Mouse (Mus musculus) kidney, adult 2 months (tissue): ENCODE data around the gene Arhgef28.

ENCODE experiments used
- CTCF ChIP-seq: fragments of 200-500 bp; conservative IDR thresholded peaks from 2 replicates; pipeline ENCODE4 v1.5.1; 2011; ENCODE audit warnings: low read depth, mild to moderate bottlenecking, control low read depth, low read length, moderate library complexity, mixed read lengths; ENCODE audit not compliant: insufficient read depth, insufficient read length
- POLR2A ChIP-seq: fragments of 200-500 bp; IDR thresholded peaks from one replicate; pipeline ENCODE4 v1.6.1; 2011; ENCODE audit warnings: low read depth, low read length, control low read depth

- TF ChIP-seq CTCF (no peak), POLR2A (no peak)
These were observed 178.5 kb downstream of the Arhgef28 start for GRCm38 (mm10) chr13:98027641-98028204.
